Mouse (Mus musculus): ENCODE results near the gene Hoxa11. TPM values are rescaled to one million over a fixed set of nuclear protein-coding genes. Genes with fewer than 3 reads are reported as not detected.

The Hoxa11 gene
- total and polyA plus RNA-seq, 2 experiments: not detected

- no peak for DNase-seq (ENCODE audit: extremely low read depth, low read depth, low spot score)
- Histone ChIP-seq H3K9ac (ENCODE audit: low read depth, low read length) (no peak overlapping the region), H3K4me3 (ENCODE audit: insufficient read depth, low read depth, low read length) (no peak overlapping the region), H3K36me3 (ENCODE audit: control insufficient read depth, insufficient read depth, low read length) (no peaks in the 10 kb centered on the region), H3K4me1 (ENCODE audit: control insufficient read depth, insufficient read depth, low read length) (no peaks in the 10 kb centered on the region), H3K27ac (replicated peaks; ENCODE audit: insufficient read depth, low read depth, low read length) (no peak overlapping the region), H3K79me2 (ENCODE audit: control insufficient read depth, insufficient read depth, low read length) (no peaks in the 10 kb centered on the region), H3K27me3 (ENCODE audit: control insufficient read depth, insufficient read depth, low read length) (peaks cover 67% of the 10 kb centered on the region)
- 8% methylated on average over 12 of the region's 12 CpGs for WGBS
- TF ChIP-seq POLR2A (IDR thresholded peaks at IDR 0.05; ENCODE audit: extremely low read depth, insufficient read depth, low read length) (no peak), CTCF (IDR thresholded peaks at IDR 0.05; ENCODE audit: low read depth, low read length) (no peak)
Observed at GRCm38 (mm10) chr6:52243681-52244121, 1.9 kb downstream of the Hoxa11 start.

GRCm38 (mm10) chr6:52242801-52243332 lies 2.7 kb downstream of the Hoxa11 start:
- Histone ChIP-seq H3K9ac (ENCODE audit: low read depth, low read length) (no peak overlapping the region), H3K27ac (replicated peaks; ENCODE audit: insufficient read depth, low read depth, low read length) (no peak overlapping the region), H3K27me3 (ENCODE audit: control insufficient read depth, insufficient read depth, low read length) (peaks cover 63% of the 10 kb centered on the region), H3K79me2 (ENCODE audit: control insufficient read depth, insufficient read depth, low read length) (no peaks in the 10 kb centered on the region), H3K4me1 (ENCODE audit: control insufficient read depth, insufficient read depth, low read length) (no peaks in the 10 kb centered on the region), H3K36me3 (ENCODE audit: control insufficient read depth, insufficient read depth, low read length) (no peaks in the 10 kb centered on the region), H3K4me3 (ENCODE audit: insufficient read depth, low read depth, low read length) (no peak overlapping the region)
- 12% methylated on average over 4 of the region's 4 CpGs for WGBS
- no peak for DNase-seq (ENCODE audit: extremely low read depth, low read depth, low spot score)
- TF ChIP-seq POLR2A (IDR thresholded peaks at IDR 0.05; ENCODE audit: extremely low read depth, insufficient read depth, low read length) (no peak), CTCF (IDR thresholded peaks at IDR 0.05; ENCODE audit: low read depth, low read length) (no peak)

- 8% methylated on average over 9 of the region's 9 CpGs for WGBS
- H3K9ac ChIP-seq (ENCODE audit: low read depth, low read length): no peak overlapping the region
- H3K4me3 ChIP-seq (ENCODE audit: insufficient read depth, low read depth, low read length): no peak overlapping the region
- H3K79me2 ChIP-seq (ENCODE audit: control insufficient read depth, insufficient read depth, low read length): no peaks in the 10 kb centered on the region
- H3K27ac ChIP-seq (replicated peaks; ENCODE audit: insufficient read depth, low read depth, low read length): no peak overlapping the region
- no peaks in the 10 kb centered on the region for H3K4me1 ChIP-seq (ENCODE audit: control insufficient read depth, insufficient read depth, low read length)
- TF ChIP-seq POLR2A (IDR thresholded peaks at IDR 0.05; ENCODE audit: extremely low read depth, insufficient read depth, low read length) (no peak), CTCF (IDR thresholded peaks at IDR 0.05; ENCODE audit: low read depth, low read length) (no peak)
- no peak for DNase-seq (ENCODE audit: extremely low read depth, low read depth, low spot score)
- no peaks in the 10 kb centered on the region for H3K36me3 ChIP-seq (ENCODE audit: control insufficient read depth, insufficient read depth, low read length)
- peaks cover 65% of the 10 kb centered on the region for H3K27me3 ChIP-seq (ENCODE audit: control insufficient read depth, insufficient read depth, low read length)
Observed at GRCm38 (mm10) chr6:52241001-52241621, 4.5 kb downstream of the Hoxa11 start.

- DNase-seq (ENCODE audit: extremely low read depth, low read depth, low spot score): peak; percentile 22
- H3K4me3 ChIP-seq (ENCODE audit: insufficient read depth, low read depth, low read length): no peak within 1 kb of the TSS
- no peak within 1 kb of the TSS for H3K27ac ChIP-seq (replicated peaks; ENCODE audit: insufficient read depth, low read depth, low read length)
- H3K27me3 ChIP-seq (ENCODE audit: control insufficient read depth, insufficient read depth, low read length): peaks cover 64% of the 10 kb centered on the region
- no peaks in the 10 kb centered on the region for H3K36me3 ChIP-seq (ENCODE audit: control insufficient read depth, insufficient read depth, low read length)
- no peak within 1 kb of the TSS for H3K9ac ChIP-seq (ENCODE audit: low read depth, low read length)
- no peaks in the 10 kb centered on the region for H3K79me2 ChIP-seq (ENCODE audit: control insufficient read depth, insufficient read depth, low read length)
- 4% methylated on average over 35 of the region's 35 CpGs for WGBS
- no peak for TF ChIP-seq POLR2A (IDR thresholded peaks at IDR 0.05; ENCODE audit: extremely low read depth, insufficient read depth, low read length)
- peak; percentile 81 for TF ChIP-seq CTCF (IDR thresholded peaks at IDR 0.05; ENCODE audit: low read depth, low read length)
- H3K4me1 ChIP-seq (ENCODE audit: control insufficient read depth, insufficient read depth, low read length): no peaks in the 10 kb centered on the region
Observed at GRCm38 (mm10) chr6:52240389-52241000, 5.1 kb downstream of the Hoxa11 start, which contains the start of gene Hoxa10. Gene Hoxa10 (minus strand): TSS chr6:52240854.

- no peak overlapping the region for H3K27ac ChIP-seq (replicated peaks; ENCODE audit: insufficient read depth, low read depth, low read length)
- no peak overlapping the region for H3K4me3 ChIP-seq (ENCODE audit: insufficient read depth, low read depth, low read length)
- TF ChIP-seq CTCF (IDR thresholded peaks at IDR 0.05; ENCODE audit: low read depth, low read length) (no peak), POLR2A (IDR thresholded peaks at IDR 0.05; ENCODE audit: extremely low read depth, insufficient read depth, low read length) (no peak)
- H3K9ac ChIP-seq (ENCODE audit: low read depth, low read length): no peak overlapping the region
- DNase-seq (ENCODE audit: extremely low read depth, low read depth, low spot score): no peak
- H3K4me1 ChIP-seq (ENCODE audit: control insufficient read depth, insufficient read depth, low read length): no peaks in the 10 kb centered on the region
- H3K27me3 ChIP-seq (ENCODE audit: control insufficient read depth, insufficient read depth, low read length): peaks cover 61% of the 10 kb centered on the region
- no peaks in the 10 kb centered on the region for H3K79me2 ChIP-seq (ENCODE audit: control insufficient read depth, insufficient read depth, low read length)
- no peaks in the 10 kb centered on the region for H3K36me3 ChIP-seq (ENCODE audit: control insufficient read depth, insufficient read depth, low read length)
- 8% methylated on average over 30 of the region's 30 CpGs for WGBS
Observed at GRCm38 (mm10) chr6:52239625-52240388, 5.8 kb downstream of the Hoxa11 start.

Data from liver, adult 2 months (tissue).